Mouse (Mus musculus) liver, embryonic 18 days (tissue): ENCODE results near the gene 9130204L05Rik. TPM values are rescaled to one million over a fixed set of nuclear protein-coding genes. Genes with fewer than 3 reads are reported as not detected.

Experiments
- polyA plus RNA-seq: library from polyadenylated mRNA; depleted of rRNA; stranded (reverse); fragments of >200 nt; gene quantifications from 2 replicates; pipeline ENCODE4 v1.2.3, GENCODE M21; 2012; rRNA removed

9130204L05Rik gene
- not detected in 2 replicates for polyA plus RNA-seq

GRCm38 (mm10) chr3:91090703-91091102, at the start of gene 9130204L05Rik:
9130204L05Rik (minus strand) TSS chr3:91090803.

